Mouse (Mus musculus): ENCODE results near the gene Mrpl34. TPM values are rescaled to one million over a fixed set of nuclear protein-coding genes. Genes with fewer than 3 reads are reported as not detected.

Mrpl34 gene
- polyA plus RNA-seq, 1 experiment: 45.0 TPM

GRCm38 (mm10) chr8:71487691-71488445, 23.1 kb downstream of the Mrpl34 start, which contains the start of gene Gtpbp3:
TSS of gene Gtpbp3 (plus strand) at chr8:71488103.
- peak; percentile 60 to 85 for DNase-seq (ENCODE audit: extremely low spot score in 1 of 2, low spot score in 1 of 2)

GRCm38 (mm10) chr8:71488454-71488853, 23.7 kb downstream of the Mrpl34 start:
- DNase-seq (ENCODE audit: extremely low spot score in 1 of 2, low spot score in 1 of 2): peak; percentile 84 to 95

GRCm38 (mm10) chr8:71495039-71495438, 30.3 kb downstream of the Mrpl34 start:
- peak in 1 of 2 experiments; percentile 85 for DNase-seq (ENCODE audit: extremely low spot score in 1 of 2, low spot score in 1 of 2)

GRCm38 (mm10) chr8:71495811-71496210, 31.1 kb downstream of the Mrpl34 start:
- DNase-seq (ENCODE audit: extremely low spot score in 1 of 2, low spot score in 1 of 2): no peak

- peak in 1 of 2 experiments; percentile 45 for DNase-seq (ENCODE audit: extremely low spot score in 1 of 2, low spot score in 1 of 2)
Observed at GRCm38 (mm10) chr8:71496481-71496880, 31.7 kb downstream of the Mrpl34 start.

GRCm38 (mm10) chr8:71497077-71497645, 32.4 kb downstream of the Mrpl34 start:
- DNase-seq (ENCODE audit: extremely low spot score in 1 of 2, low spot score in 1 of 2): no peak

- DNase-seq (ENCODE audit: extremely low spot score in 1 of 2, low spot score in 1 of 2): no peak
Observed at GRCm38 (mm10) chr8:71497881-71498501, 33.2 kb downstream of the Mrpl34 start.

GRCm38 (mm10) chr8:71498816-71499690, 34.3 kb downstream of the Mrpl34 start:
- DNase-seq (ENCODE audit: extremely low spot score in 1 of 2, low spot score in 1 of 2): no peak

- DNase-seq (ENCODE audit: extremely low spot score in 1 of 2, low spot score in 1 of 2): no peak
Observed at GRCm38 (mm10) chr8:71504349-71504748, 39.6 kb downstream of the Mrpl34 start.

- no peak for DNase-seq (ENCODE audit: extremely low spot score in 1 of 2, low spot score in 1 of 2)
Observed at GRCm38 (mm10) chr8:71505326-71505725, 40.6 kb downstream of the Mrpl34 start.

GRCm38 (mm10) chr8:71505979-71506378, 41.2 kb downstream of the Mrpl34 start:
- DNase-seq (ENCODE audit: extremely low spot score in 1 of 2, low spot score in 1 of 2): no peak

GRCm38 (mm10) chr8:71507589-71508104, 42.9 kb downstream of the Mrpl34 start:
- peak; percentile 60 to 86 for DNase-seq (ENCODE audit: extremely low spot score in 1 of 2, low spot score in 1 of 2)

- DNase-seq (ENCODE audit: extremely low spot score in 1 of 2, low spot score in 1 of 2): no peak
Observed at GRCm38 (mm10) chr8:71509316-71509715, 44.6 kb downstream of the Mrpl34 start.

- DNase-seq (ENCODE audit: extremely low spot score in 1 of 2, low spot score in 1 of 2): no peak
Observed at GRCm38 (mm10) chr8:71511644-71512043, 46.9 kb downstream of the Mrpl34 start, which contains the start of gene Plvap. TSS of gene Plvap (minus strand) at chr8:71511752.

GRCm38 (mm10) chr8:71513018-71513754, 48.4 kb downstream of the Mrpl34 start:
- DNase-seq (ENCODE audit: extremely low spot score in 1 of 2, low spot score in 1 of 2): no peak

GRCm38 (mm10) chr8:71515043-71515442, 50.3 kb downstream of the Mrpl34 start:
- DNase-seq (ENCODE audit: extremely low spot score in 1 of 2, low spot score in 1 of 2): no peak
